Mouse (Mus musculus) ovary, adult 18-20 months (tissue): ENCODE data around the gene Spryd3.
"Not testable (repeated sequence)": the region's sequence is repeated elsewhere in the genome, so short reads cannot be mapped to it uniquely, and the experiment has no call there.

Experiments
- DNase-seq: peaks from one replicate; pipeline ENCODE4 v3.0.0; 2022; ENCODE audit warnings: low spot score, mixed read lengths

The Spryd3 gene

GRCm38 (mm10) chr15:102099260-102099659, 36.8 kb downstream of the Spryd3 start:
- no peak for DNase-seq

DNA sequence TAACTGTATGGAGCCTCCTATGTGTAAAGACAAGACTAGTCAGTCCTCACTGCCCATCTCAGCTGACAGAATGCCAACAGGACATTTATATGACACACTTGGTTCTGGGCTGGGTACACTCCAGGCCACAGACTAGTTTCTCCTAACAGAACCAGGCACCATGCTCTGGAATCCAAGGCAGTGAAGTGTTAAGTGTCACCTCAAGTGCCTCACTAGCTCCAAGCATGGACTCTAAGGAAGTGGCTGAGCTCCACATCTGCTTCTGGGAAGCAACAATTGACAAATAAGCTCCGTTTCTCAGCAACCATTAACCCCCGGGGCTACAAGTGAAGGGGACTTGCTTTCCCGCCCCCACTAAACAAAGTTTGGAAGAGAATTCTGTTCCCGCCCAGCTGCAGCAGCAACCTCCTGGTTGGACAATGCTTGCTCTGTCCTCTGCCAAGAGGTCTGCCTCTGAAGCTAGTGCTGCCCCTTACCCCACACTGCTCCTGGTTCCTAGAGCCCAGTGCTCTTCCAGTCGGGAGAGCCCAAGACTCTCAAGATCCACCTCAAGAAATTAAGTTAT, 38.0 kb downstream of the Spryd3 start:
- no peak for DNase-seq

- DNase-seq = no peak
Observed at GRCm38 (mm10) chr15:102097147-102097915, 38.7 kb downstream of the Spryd3 start.

DNA sequence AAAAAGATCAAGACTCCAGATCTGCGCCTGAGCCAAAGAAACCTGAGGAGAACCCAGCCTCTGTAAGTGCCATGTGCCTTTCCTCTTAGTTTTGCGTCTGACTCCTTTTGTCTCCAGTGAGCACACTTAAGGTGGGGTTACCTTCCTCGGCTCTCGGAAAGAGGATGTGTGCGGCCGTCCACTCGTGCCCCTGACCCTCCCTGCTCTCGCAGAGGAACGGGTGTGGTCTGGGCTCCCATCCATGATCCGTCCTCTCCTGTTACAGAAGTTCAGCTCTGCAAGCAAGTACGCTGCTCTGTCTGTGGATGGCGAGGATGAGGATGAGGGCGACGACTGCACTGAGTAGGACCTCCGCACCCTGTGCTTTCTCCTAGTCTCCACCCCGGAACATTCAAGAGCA, 41.0 kb downstream of the Spryd3 start:
- no peak for DNase-seq

- no peak for DNase-seq
Observed at GRCm38 (mm10) chr15:102094157-102094556, 41.9 kb downstream of the Spryd3 start.

DNA sequence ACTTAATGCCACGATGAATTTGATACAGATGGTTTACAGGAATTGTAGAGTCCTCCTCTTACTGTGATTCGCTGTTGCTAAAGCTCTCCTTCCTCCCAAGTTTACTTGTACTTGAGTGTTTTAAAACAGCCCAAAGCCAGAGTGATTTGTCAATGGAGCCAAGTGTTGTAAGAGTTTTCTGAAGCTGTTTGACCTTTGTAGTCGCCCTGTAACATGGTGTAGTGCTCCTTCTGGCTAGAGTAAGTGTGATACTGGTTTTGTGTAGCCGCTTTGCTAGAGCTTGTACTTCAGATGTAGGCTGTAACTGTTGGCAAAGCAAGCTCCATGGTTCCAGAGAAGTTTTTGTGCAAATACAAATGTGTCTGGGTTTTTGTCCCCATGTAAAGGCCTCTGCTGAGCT, 43.8 kb downstream of the Spryd3 start:
- DNase-seq = no peak

DNA sequence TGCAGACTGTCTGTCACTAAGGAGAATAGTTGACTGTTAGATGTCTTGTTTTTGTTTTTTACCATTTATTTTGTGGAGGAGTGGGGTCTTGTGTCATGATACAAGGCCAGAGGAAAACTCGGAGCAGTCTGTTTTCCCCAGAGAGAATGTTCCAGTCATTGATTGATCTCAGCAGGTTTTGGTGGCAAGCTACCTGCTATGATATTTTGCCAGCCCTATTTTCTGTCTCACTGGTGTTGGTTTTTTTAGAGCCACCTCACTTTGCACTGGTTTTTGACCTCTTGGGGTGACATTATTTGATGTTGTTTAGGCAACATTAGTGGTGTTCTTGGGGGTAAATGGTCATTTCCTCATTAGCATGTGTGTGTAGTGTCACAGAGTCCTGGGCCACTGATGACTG, 44.3 kb downstream of the Spryd3 start:
- no peak for DNase-seq

GRCm38 (mm10) chr15:102091063-102091679, 44.9 kb downstream of the Spryd3 start:
- no peak for DNase-seq

DNA sequence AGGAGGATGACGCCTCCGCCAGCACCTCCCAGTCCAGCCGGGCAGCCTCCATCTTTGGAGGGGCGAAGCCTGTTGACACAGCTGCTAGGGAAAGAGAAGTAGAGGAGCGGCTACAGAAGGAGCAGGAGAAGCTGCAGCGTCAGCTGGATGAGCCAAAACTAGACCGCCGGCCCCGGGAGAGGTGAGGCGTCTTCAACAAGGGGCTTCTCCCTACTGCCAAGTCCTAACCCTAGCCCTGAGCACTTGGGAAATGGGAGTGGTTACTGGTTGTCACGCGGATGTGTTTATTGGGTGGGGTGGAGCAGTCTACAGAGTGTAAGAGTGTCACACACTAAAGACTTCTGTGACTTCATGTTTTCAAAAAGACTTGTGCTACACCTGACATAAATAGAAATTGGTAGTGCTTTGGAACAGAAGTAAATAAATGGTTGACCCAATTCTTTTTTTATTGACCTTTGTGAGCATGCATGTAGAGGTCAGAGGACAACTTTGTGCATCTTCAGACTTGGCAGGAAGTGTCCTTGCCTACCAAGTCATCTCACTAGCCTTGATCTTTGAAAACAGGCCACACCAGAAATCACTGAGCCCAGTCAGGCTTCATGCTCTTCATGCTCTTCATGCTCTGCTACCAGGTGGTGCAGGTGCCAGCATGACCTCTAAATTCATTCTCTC, 46.0 kb downstream of the Spryd3 start:
- DNase-seq = no peak

GRCm38 (mm10) chr15:102083028-102083427, 53.0 kb downstream of the Spryd3 start:
- no peak for DNase-seq

DNA sequence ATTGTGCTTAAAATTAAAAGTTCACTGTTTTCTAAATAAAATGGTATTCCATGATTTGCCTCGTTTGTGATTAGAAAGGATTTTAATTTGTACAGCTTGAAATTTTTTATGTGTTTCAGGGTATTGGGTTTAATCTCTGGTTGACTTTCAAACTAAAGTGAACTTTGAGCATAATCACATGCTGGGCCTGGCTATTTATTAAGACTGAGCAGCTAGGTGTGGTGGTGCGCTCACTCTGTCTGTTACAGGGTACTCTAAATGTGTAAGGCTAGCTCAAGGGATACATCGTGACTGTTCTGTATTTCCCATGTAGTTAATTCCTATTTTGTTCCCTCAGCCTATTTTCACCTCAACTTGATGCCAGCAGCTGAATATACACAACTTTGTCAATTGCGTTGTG, 53.9 kb downstream of the Spryd3 start:
- no peak for DNase-seq

DNA sequence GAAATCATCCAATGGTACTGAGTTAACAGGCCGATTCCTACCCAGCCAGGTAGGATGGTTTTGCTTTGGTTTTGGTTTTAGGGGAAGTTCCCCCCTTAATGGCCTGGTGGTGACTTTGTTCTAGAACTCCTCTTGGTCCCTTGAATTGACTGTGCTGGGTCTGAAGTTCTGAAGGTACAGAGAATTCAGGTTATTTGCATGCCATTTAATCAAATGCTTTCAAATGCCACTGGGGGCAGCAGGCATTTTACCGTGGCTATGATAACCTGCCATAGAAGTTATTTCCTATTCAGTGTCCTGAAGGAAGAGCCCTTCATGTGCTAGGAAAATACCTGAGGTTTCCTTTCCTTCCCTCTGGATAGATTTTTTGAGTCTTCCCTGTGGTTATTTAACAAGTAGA, 55.6 kb downstream of the Spryd3 start:
- no peak for DNase-seq

DNA sequence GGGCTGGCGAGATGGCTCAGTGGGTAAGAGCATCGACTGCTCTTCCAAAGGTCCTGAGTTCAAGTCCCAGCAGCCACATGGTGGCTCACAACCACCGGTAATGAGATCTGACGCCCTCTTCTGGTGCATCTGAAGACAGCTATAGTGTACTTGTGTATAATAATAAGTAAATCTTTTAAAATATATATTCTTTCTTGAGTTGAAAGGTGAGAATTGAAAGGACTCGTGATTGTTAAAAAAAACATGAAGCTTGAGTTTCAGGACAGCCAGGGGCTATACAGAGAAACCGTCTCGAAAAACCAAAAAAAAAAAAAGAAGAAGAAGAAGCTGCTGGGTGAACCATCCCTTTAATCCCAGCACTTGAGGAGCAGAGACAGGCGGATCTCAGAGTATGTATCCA, 56.1 kb downstream of the Spryd3 start:
- DNase-seq = not testable (repeated sequence)

DNA sequence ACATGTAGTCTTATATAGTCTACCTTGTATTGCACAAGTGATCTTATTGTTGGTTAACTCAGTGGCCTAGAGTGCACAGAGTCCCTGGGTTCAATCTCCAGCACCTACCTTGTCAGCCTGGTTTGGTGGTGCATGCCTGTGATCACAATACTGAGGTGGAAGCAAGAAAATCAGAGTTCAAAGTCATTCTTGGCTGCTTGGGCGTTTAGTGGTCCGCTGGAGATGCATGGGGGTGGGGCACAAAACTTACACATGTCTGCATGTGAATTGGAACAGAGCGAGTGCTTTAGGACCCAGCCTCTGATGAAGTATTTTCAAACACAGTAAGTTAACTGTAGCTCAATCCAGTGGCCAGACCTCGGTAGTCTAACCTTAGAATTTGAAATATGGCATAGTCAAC, 56.8 kb downstream of the Spryd3 start:
- DNase-seq = no peak

DNA sequence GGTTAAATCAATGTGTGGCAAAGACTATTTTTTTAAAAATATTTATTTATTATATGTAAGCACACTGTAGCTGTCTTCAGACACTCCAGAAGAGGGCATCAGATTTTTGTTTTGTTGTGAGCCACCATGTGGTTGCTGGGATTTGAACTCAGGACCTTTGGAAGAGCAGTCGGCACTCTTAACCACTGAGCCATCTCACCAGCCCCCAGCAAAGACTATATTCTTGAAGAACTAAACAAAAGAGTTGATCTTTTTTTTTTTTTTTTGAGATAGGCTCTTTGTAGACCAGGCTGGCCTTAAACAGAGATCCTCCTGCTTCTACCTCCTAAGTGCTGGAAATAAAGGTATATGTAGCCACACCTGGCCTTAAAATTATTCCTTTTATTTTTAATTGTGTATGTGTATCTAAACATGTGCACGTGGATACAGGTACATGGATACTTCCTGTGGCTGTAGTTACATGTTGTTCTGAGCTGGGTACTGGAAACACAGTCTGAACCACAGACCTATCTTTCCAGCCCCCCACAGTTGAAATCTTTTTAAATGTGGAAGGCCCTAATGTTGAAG, 58.8 kb downstream of the Spryd3 start:
- DNase-seq = no peak

GRCm38 (mm10) chr15:102074876-102075585, 61.0 kb downstream of the Spryd3 start:
- DNase-seq = no peak

DNA sequence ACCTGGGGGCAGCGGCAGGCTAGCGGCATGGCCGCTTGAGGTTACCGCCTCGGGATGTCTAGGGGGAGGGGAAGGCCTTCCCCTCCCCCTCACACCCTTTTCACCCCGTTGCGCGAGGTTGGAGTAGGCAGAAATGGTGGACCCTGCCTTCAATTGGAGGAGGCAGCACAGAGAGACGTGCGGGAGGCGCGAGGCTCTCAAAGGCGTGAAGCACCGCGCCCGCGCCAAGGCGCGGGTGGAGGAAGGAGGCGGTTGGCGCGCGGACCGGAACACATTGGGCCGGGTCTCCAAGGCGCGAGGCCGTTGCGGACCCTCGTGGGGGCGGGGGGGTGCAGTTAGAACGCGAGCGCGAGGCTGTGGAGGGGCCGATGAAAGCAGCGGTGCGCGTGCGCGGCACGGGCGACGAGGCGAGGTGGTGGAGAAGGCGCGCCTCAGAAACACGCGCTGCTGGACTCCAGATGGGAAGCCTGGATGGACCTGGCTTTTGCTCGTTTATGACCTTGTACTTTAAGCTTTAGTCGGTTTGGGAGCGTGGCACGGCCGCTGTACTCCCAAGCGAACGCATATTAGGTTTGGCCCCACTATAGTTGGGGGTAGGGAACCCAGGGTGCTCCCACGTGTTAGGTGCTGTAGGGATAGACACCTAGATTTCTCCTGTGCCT, 61.8 kb downstream of the Spryd3 start:
- peak; percentile 52 for DNase-seq

GRCm38 (mm10) chr15:102073559-102074069, 62.4 kb downstream of the Spryd3 start, which contains the start of gene Eif4b:
Gene Eif4b, plus strand, starts transcription at chr15:102073773.
- peak; percentile 99 for DNase-seq

DNA sequence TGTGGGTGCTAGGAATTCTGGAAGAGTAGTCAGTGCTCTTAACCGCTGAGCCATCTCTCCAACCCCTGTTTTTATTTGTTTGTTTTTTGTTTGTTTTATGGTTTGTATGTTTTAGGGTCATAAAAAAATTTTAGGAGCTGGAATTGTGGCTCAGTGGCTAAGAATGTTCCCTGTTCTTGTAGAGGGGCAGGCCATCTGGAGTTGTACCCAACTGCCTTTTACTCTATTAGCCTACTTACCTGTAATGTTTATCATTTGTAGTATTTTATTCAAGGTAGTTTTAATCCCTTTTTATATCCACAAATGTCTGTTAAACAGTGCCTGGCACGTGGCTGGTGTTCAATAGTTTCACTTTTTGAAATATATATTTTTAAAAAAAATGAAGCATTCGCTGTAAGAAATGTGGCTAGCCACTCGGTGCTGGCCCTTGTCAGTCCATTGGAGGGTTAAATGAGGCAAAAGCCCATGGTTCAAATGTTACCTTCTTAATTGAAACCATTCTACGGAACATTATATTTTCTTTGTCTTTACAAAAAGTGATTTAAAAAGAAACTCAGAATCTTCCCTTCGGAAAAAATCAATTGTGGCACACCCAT, 63.0 kb downstream of the Spryd3 start:
- DNase-seq = no peak
